Mouse (Mus musculus): ENCODE measurements around the gene Tsen2. TPM values are rescaled to one million over a fixed set of nuclear protein-coding genes. Genes with fewer than 3 reads are reported as not detected.

Gene Tsen2
- polyA plus RNA-seq, 1 experiment from 2014 or later = 27.7 TPM

- Histone ChIP-seq H3K4me1 (ENCODE audit: control insufficient read depth, insufficient read depth, low read length) (no peaks in the 10 kb centered on the region), H3K27me3 (ENCODE audit: control insufficient read depth, insufficient read depth, low read length) (no peaks in the 10 kb centered on the region), H3K4me2 (replicated peaks; ENCODE audit: low read depth, low read length) (no peak overlapping the region), H3K27ac (ENCODE audit: low read length) (no peak overlapping the region), H3K4me3 (ENCODE audit: low read depth, low read length) (no peak overlapping the region), H3K9me3 (ENCODE audit: control insufficient read depth, low read depth, low read length) (no peaks in the 10 kb centered on the region), H3K9ac (replicated peaks; ENCODE audit: low read depth, low read length) (no peak overlapping the region), H3K36me3 (ENCODE audit: control insufficient read depth, insufficient read depth, low read length) (peaks cover 74% of the 10 kb centered on the region)
- ATAC-seq (ENCODE audit: insufficient number of reproducible peaks, insufficient read depth, low FRiP score, low read depth) = no peak
- WGBS = 83% methylated on average over 3 of the region's 3 CpGs
These were observed 71.5 kb downstream of the Tsen2 start for GRCm38 (mm10) chr6:115615983-115616382.

- WGBS = 85% methylated on average over 10 of the region's 10 CpGs
- H3K9me3 ChIP-seq (ENCODE audit: control insufficient read depth, low read depth, low read length) = no peaks in the 10 kb centered on the region
- no peak overlapping the region for H3K4me3 ChIP-seq (ENCODE audit: low read depth, low read length)
- H3K4me2 ChIP-seq (replicated peaks; ENCODE audit: low read depth, low read length) = no peak overlapping the region
- no peaks in the 10 kb centered on the region for H3K4me1 ChIP-seq (ENCODE audit: control insufficient read depth, insufficient read depth, low read length)
- H3K36me3 ChIP-seq (ENCODE audit: control insufficient read depth, insufficient read depth, low read length) = peaks cover 94% of the 10 kb centered on the region
- no peak overlapping the region for H3K9ac ChIP-seq (replicated peaks; ENCODE audit: low read depth, low read length)
- ATAC-seq (ENCODE audit: insufficient number of reproducible peaks, insufficient read depth, low FRiP score, low read depth) = no peak
- no peak overlapping the region for H3K27ac ChIP-seq (ENCODE audit: low read length)
- no peaks in the 10 kb centered on the region for H3K27me3 ChIP-seq (ENCODE audit: control insufficient read depth, insufficient read depth, low read length)
These were observed 75.4 kb downstream of the Tsen2 start for GRCm38 (mm10) chr6:115619818-115620217.

- H3K4me3 ChIP-seq (ENCODE audit: low read depth, low read length) = no peak overlapping the region
- no peak for ATAC-seq (ENCODE audit: insufficient number of reproducible peaks, insufficient read depth, low FRiP score, low read depth)
- H3K4me1 ChIP-seq (ENCODE audit: control insufficient read depth, insufficient read depth, low read length) = no peaks in the 10 kb centered on the region
- H3K36me3 ChIP-seq (ENCODE audit: control insufficient read depth, insufficient read depth, low read length) = peaks cover 95% of the 10 kb centered on the region
- no peaks in the 10 kb centered on the region for H3K9me3 ChIP-seq (ENCODE audit: control insufficient read depth, low read depth, low read length)
- H3K4me2 ChIP-seq (replicated peaks; ENCODE audit: low read depth, low read length) = no peak overlapping the region
- H3K27me3 ChIP-seq (ENCODE audit: control insufficient read depth, insufficient read depth, low read length) = no peaks in the 10 kb centered on the region
- H3K27ac ChIP-seq (ENCODE audit: low read length) = no peak overlapping the region
- 73% methylated on average over 1 of the region's 1 CpGs for WGBS
- H3K9ac ChIP-seq (replicated peaks; ENCODE audit: low read depth, low read length) = no peak overlapping the region
These were observed 76.5 kb downstream of the Tsen2 start for GRCm38 (mm10) chr6:115620942-115621341.

GRCm38 (mm10) chr6:115626121-115626520 is 81.7 kb downstream of the Tsen2 start:
- 88% methylated on average over 5 of the region's 5 CpGs for WGBS
- H3K27me3 ChIP-seq (ENCODE audit: control insufficient read depth, insufficient read depth, low read length) = no peaks in the 10 kb centered on the region
- H3K4me3 ChIP-seq (ENCODE audit: low read depth, low read length) = no peak overlapping the region
- no peak for ATAC-seq (ENCODE audit: insufficient number of reproducible peaks, insufficient read depth, low FRiP score, low read depth)
- no peak overlapping the region for H3K4me2 ChIP-seq (replicated peaks; ENCODE audit: low read depth, low read length)
- no peaks in the 10 kb centered on the region for H3K9me3 ChIP-seq (ENCODE audit: control insufficient read depth, low read depth, low read length)
- peaks cover 82% of the 10 kb centered on the region for H3K36me3 ChIP-seq (ENCODE audit: control insufficient read depth, insufficient read depth, low read length)
- H3K27ac ChIP-seq (ENCODE audit: low read length) = no peak overlapping the region
- H3K9ac ChIP-seq (replicated peaks; ENCODE audit: low read depth, low read length) = no peak overlapping the region
- H3K4me1 ChIP-seq (ENCODE audit: control insufficient read depth, insufficient read depth, low read length) = no peaks in the 10 kb centered on the region

Other genes with a start within 250 kb of the Tsen2 start
- gene Pparg, start 183.7 kb upstream of the Tsen2 start, polyA plus RNA-seq (2014; fragmentation: Nextera tagmentation; extraction: Ambion mirVana) = 11.7 and 12.7 TPM in 2 replicates
- gene Mkrn2os, start 47.9 kb downstream of the Tsen2 start, polyA plus RNA-seq (2014; fragmentation: Nextera tagmentation; extraction: Ambion mirVana) = 7.0 and 7.9 TPM in 2 replicates
- gene Mkrn2, start 57.2 kb downstream of the Tsen2 start, polyA plus RNA-seq (2014; fragmentation: Nextera tagmentation; extraction: Ambion mirVana) = 32.5 and 33.5 TPM in 2 replicates
- gene Raf1, start 132.0 kb downstream of the Tsen2 start, polyA plus RNA-seq (2014; fragmentation: Nextera tagmentation; extraction: Ambion mirVana) = 129 and 131 TPM in 2 replicates
- 3.3 and 4.8 TPM in 2 replicates for gene Tmem40, start 217.7 kb downstream of the Tsen2 start, polyA plus RNA-seq (2014; fragmentation: Nextera tagmentation; extraction: Ambion mirVana)
- 27.7 and 31.0 TPM in 2 replicates for gene Cand2, start 229.9 kb downstream of the Tsen2 start, polyA plus RNA-seq (2014; fragmentation: Nextera tagmentation; extraction: Ambion mirVana)